Mouse (Mus musculus) cerebellum, adult 11 months (tissue): ENCODE data around the gene Qrich2.

Source experiments
- DNase-seq: peaks from one replicate; pipeline ENCODE4 v3.0.0; 2022

The Qrich2 gene

DNA sequence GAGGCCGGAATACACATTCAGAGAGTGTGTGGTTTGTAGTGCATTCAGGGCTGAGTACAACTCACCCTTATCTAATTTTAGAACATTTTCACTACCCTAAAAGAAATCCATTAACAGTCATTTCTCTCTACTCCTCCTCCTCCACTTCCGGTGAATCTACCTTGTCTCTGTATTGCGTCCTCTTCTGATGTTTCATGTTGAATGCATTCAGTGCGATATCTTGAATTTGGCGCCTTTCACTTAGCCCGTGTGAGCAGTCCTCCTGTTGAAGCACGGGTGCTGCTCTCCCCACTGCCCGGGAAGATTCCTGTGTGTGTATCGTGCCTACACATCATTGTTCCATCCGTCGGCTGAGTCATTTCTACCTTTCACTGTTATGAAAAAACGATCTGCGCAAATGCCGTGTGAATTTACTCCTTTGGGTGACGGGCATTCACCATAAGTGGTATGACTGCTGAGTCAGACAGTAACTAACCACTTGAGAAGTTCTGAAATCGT, 59.8 kb downstream of the Qrich2 start:
- no peak for DNase-seq

DNA sequence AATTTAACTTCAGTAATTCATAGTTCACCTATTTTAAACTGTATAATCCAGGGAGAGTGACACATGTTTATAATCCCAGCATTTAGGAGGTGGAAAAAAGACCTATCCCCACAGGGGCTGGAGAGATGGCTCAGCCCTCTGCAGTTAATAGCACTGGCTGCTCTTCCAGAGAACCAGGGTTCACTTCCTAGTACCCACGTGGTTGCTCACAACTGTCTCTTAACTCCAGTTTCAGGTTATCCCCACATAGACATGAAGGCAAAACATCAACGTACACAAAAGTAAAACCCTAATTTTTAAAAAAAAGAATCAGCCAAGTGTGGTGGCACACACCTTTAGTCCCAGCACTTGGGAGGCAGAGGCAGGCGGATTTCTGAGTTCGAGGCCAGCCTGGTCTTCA, 60.4 kb downstream of the Qrich2 start:
- no peak for DNase-seq

DNA sequence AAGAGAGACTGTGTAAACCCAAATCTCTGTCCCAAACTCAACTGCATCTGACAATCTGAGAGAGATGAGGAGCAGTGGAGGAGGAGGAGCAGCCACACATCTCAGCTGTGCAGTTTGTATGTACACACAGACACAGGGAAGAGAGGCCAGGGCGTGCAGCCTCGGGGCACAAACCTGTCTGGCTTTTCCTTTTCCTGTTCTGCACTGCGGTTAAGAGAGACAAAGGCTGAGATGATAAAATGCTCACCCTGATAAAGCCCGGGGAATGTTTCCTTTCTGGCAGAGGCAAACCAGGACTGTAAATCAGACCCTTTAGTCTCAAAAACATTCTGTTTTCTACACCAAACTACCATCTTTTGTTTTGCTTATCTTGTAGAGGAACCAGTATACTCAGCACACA, 65.5 kb downstream of the Qrich2 start:
- DNase-seq = no peak

DNA sequence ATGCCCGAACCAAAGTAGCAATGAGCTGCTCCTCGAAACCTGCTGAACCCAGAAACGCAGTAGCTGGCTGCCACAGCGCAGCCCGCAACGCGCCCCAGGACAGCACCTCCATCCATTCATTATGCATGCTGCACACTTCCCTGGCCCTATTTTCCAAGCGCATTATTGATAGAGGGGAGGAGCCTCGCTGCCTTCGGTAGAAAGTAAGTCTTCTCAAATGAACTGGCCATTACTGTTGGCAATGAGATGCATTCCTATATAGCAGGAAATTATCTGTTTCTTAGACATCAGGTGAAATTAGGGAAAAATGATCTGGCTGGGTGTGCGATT, 67.7 kb downstream of the Qrich2 start:
- DNase-seq = no peak

DNA sequence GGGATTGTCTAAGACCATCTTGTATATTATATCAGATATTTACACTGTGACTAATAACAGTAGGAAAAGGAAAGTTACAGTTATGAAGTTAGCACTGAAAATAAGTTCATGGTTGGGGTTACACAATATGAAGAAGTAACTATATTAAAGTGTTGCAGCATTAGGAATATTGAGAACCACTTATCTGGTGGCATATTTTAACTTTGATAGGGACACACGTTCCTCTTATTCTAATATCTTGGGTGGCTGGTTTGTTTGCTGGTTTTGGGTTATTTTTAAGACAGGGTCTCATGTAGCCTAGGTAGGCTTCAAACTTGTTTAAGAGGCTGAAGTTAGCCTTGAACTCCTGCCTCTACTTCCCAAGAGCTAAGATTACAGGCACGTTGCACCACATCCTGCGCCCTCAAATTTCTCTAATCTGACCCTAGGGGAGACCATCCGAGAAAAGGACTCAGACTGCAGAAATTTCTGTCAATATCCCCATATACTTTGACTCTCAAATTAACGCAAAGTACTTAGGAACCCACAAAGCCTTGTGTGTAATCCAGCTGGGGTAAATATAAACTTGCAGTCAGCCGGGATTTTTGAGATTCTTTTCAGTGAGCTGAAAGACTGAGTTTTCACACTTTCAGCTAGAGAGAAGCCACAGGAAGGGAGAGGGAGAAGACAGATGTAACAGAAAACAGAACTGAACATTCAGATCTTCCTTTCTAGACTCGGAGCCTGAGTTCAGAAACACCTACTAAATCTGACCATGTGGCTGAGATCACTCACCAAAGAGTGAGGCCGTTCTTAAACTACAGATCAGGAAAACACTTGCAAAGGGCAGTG, 68.3 kb downstream of the Qrich2 start:
- no peak for DNase-seq

DNA sequence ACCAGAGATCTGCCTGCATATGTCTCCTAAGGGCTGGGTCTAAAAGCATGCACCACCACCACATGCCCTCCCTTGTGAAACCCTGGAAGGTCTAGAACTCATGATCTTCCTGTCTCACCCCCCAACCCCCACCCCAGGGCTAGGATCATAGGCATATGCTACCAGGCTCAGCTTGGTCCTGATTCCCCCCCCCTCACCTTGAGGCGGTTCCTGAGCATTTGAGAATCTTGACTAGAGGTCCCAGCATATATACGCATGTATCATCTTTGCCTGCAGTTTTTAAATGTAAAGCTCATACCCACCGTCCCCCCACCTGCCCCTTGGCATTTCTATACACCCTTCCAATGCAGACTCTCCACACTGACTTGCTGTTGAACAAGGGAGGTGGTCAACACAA, 69.1 kb downstream of the Qrich2 start:
- no peak for DNase-seq

DNA sequence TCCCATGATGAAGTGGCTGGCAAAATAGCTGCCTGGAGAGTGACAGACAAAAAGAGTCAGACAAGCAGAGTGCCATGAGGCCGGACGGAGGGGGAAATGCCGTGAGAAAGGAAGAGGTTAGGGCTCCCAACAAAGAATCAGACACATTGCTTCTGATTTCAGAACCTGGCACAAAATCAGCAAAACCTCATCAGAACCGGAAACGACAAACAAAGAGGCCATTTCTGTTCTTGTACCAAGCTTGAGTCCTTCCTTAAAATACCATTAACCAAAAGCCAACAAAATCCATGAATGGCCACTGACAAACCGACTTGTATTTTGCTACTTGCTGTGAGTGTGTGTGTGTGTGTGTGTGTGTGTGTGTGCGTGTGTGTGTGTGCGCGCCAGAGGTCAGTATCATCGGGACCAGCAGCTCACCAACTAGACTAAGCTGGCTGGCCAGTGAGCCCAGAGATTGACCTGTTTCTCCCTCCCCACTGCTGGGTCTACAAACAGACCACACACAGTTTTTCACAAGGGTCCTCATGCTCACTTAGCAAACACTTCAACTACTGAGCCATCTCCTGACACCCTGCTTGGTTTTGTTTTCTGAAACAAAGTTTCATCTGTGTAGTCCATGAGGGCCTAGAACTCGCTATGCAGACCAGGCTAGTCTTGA, 69.6 kb downstream of the Qrich2 start:
- no peak for DNase-seq

DNA sequence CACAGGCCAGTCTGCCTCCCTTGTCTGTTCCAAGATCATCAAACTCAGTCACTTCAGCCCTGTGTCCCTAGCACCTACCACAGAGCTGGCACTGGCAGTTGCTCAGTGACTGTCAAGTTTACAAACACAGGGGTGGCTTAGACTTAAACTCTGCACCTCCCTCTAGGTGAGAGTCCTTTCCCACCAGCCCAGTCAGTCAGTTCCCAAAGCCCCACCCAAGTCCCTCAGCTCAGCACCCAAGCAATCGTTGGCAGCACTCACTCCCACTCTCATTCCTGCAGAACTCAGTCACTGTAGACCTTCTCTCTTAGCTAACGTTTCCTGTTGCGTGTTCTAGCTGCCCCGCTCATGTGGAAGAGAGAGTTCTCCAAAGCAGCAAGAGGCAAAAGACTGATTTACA, 71.3 kb downstream of the Qrich2 start:
- no peak for DNase-seq
